Mouse (Mus musculus): Measurements from ENCODE around the gene Ptprg. TPM values are rescaled to one million over a fixed set of nuclear protein-coding genes. Genes with fewer than 3 reads are reported as not detected.

Gene Ptprg
- polyA plus RNA-seq, 1 experiment from 2014 or later = 38.5 TPM

GRCm38 (mm10) chr14:11718201-11718600 lies 164.9 kb downstream of the Ptprg start:
- Histone ChIP-seq H3K4me3 (ENCODE audit: low read length) (no peak overlapping the region), H3K27ac (ENCODE audit: low read depth, low read length) (no peak overlapping the region), H3K9ac (ENCODE audit: low read depth, low read length) (no peak overlapping the region), H3K4me1 (ENCODE audit: control insufficient read depth, insufficient read depth, low read depth, low read length) (peaks cover 9% of the 10 kb centered on the region; the same call in 1 of the 2 replicates), H3K27me3 (replicated peaks; ENCODE audit: control insufficient read depth, insufficient read depth, low read length) (no peaks in the 10 kb centered on the region), H3K4me2 (ENCODE audit: low read length) (no peak overlapping the region), H3K9me3 (ENCODE audit: control insufficient read depth, low read length) (no peaks in the 10 kb centered on the region), H3K36me3 (ENCODE audit: control insufficient read depth, insufficient read depth, low read length) (no peaks in the 10 kb centered on the region)
- no peak for ATAC-seq
- 85% methylated on average over 4 of the region's 4 CpGs for WGBS

- H3K9me3 ChIP-seq (ENCODE audit: control insufficient read depth, low read length) = no peaks in the 10 kb centered on the region
- H3K4me3 ChIP-seq (ENCODE audit: low read length) = no peak overlapping the region
- H3K27ac ChIP-seq (ENCODE audit: low read depth, low read length) = no peak overlapping the region
- H3K36me3 ChIP-seq (ENCODE audit: control insufficient read depth, insufficient read depth, low read length) = no peaks in the 10 kb centered on the region
- H3K4me1 ChIP-seq (ENCODE audit: control insufficient read depth, insufficient read depth, low read depth, low read length) = peaks cover 6% of the 10 kb centered on the region; the same call in 1 of the 2 replicates
- no peaks in the 10 kb centered on the region for H3K27me3 ChIP-seq (replicated peaks; ENCODE audit: control insufficient read depth, insufficient read depth, low read length)
- no peak for ATAC-seq
- H3K4me2 ChIP-seq (ENCODE audit: low read length) = no peak overlapping the region
- no peak overlapping the region for H3K9ac ChIP-seq (ENCODE audit: low read depth, low read length)
- 28% methylated on average over 7 of the region's 7 CpGs for WGBS
Observed at GRCm38 (mm10) chr14:11719259-11719658, 165.9 kb downstream of the Ptprg start.

- Histone ChIP-seq H3K27me3 (replicated peaks; ENCODE audit: control insufficient read depth, insufficient read depth, low read length) (no peaks in the 10 kb centered on the region), H3K9ac (ENCODE audit: low read depth, low read length) (no peak overlapping the region), H3K9me3 (ENCODE audit: control insufficient read depth, low read length) (no peaks in the 10 kb centered on the region), H3K27ac (ENCODE audit: low read depth, low read length) (no peak overlapping the region), H3K36me3 (ENCODE audit: control insufficient read depth, insufficient read depth, low read length) (no peaks in the 10 kb centered on the region; the same call in 1 of the 2 replicates), H3K4me3 (ENCODE audit: low read length) (no peak overlapping the region), H3K4me1 (ENCODE audit: control insufficient read depth, insufficient read depth, low read depth, low read length) (peaks cover 4% of the 10 kb centered on the region; the same call in 1 of the 2 replicates), H3K4me2 (ENCODE audit: low read length) (no peak overlapping the region)
- ATAC-seq = no peak
- WGBS = 32% methylated on average over 5 of the region's 5 CpGs
Observed at GRCm38 (mm10) chr14:11722101-11722500, 168.8 kb downstream of the Ptprg start.

GRCm38 (mm10) chr14:11723876-11724275 lies 170.5 kb downstream of the Ptprg start:
- peaks cover 4% of the 10 kb centered on the region; the same call in 1 of the 2 replicates for H3K4me1 ChIP-seq (ENCODE audit: control insufficient read depth, insufficient read depth, low read depth, low read length)
- H3K9me3 ChIP-seq (ENCODE audit: control insufficient read depth, low read length) = no peaks in the 10 kb centered on the region
- ATAC-seq = no peak
- no peak overlapping the region for H3K27ac ChIP-seq (ENCODE audit: low read depth, low read length)
- H3K27me3 ChIP-seq (replicated peaks; ENCODE audit: control insufficient read depth, insufficient read depth, low read length) = no peaks in the 10 kb centered on the region
- no peak overlapping the region for H3K4me3 ChIP-seq (ENCODE audit: low read length)
- no peaks in the 10 kb centered on the region; the same call in 1 of the 2 replicates for H3K36me3 ChIP-seq (ENCODE audit: control insufficient read depth, insufficient read depth, low read length)
- WGBS = 93% methylated on average over 7 of the region's 7 CpGs
- no peak overlapping the region for H3K9ac ChIP-seq (ENCODE audit: low read depth, low read length)
- H3K4me2 ChIP-seq (ENCODE audit: low read length) = no peak overlapping the region

GRCm38 (mm10) chr14:11731223-11731920 lies 178.0 kb downstream of the Ptprg start:
- H3K9ac ChIP-seq (ENCODE audit: low read depth, low read length) = no peak overlapping the region
- H3K36me3 ChIP-seq (ENCODE audit: control insufficient read depth, insufficient read depth, low read length) = no peaks in the 10 kb centered on the region
- no peak overlapping the region for H3K4me2 ChIP-seq (ENCODE audit: low read length)
- WGBS = 65% methylated on average over 7 of the region's 7 CpGs
- ATAC-seq = no peak
- no peak overlapping the region for H3K27ac ChIP-seq (ENCODE audit: low read depth, low read length)
- H3K4me3 ChIP-seq (ENCODE audit: low read length) = no peak overlapping the region
- no peaks in the 10 kb centered on the region for H3K27me3 ChIP-seq (replicated peaks; ENCODE audit: control insufficient read depth, insufficient read depth, low read length)
- no peaks in the 10 kb centered on the region for H3K4me1 ChIP-seq (ENCODE audit: control insufficient read depth, insufficient read depth, low read depth, low read length)
- H3K9me3 ChIP-seq (ENCODE audit: control insufficient read depth, low read length) = no peaks in the 10 kb centered on the region

GRCm38 (mm10) chr14:11732376-11732775 lies 179.0 kb downstream of the Ptprg start:
- Histone ChIP-seq H3K36me3 (ENCODE audit: control insufficient read depth, insufficient read depth, low read length) (no peaks in the 10 kb centered on the region), H3K9ac (ENCODE audit: low read depth, low read length) (no peak overlapping the region), H3K4me3 (ENCODE audit: low read length) (no peak overlapping the region), H3K4me2 (ENCODE audit: low read length) (no peak overlapping the region), H3K27me3 (replicated peaks; ENCODE audit: control insufficient read depth, insufficient read depth, low read length) (no peaks in the 10 kb centered on the region), H3K4me1 (ENCODE audit: control insufficient read depth, insufficient read depth, low read depth, low read length) (no peaks in the 10 kb centered on the region), H3K27ac (ENCODE audit: low read depth, low read length) (no peak overlapping the region), H3K9me3 (ENCODE audit: control insufficient read depth, low read length) (no peaks in the 10 kb centered on the region)
- no peak for ATAC-seq

GRCm38 (mm10) chr14:11743726-11744125 lies 190.4 kb downstream of the Ptprg start:
- H3K9me3 ChIP-seq (ENCODE audit: control insufficient read depth, low read length) = no peaks in the 10 kb centered on the region
- H3K9ac ChIP-seq (ENCODE audit: low read depth, low read length) = no peak overlapping the region
- no peak overlapping the region for H3K4me2 ChIP-seq (ENCODE audit: low read length)
- H3K4me1 ChIP-seq (ENCODE audit: control insufficient read depth, insufficient read depth, low read depth, low read length) = no peaks in the 10 kb centered on the region
- 84% methylated on average over 1 of the region's 1 CpGs for WGBS
- H3K27ac ChIP-seq (ENCODE audit: low read depth, low read length) = no peak overlapping the region
- H3K36me3 ChIP-seq (ENCODE audit: control insufficient read depth, insufficient read depth, low read length) = no peaks in the 10 kb centered on the region
- no peak for ATAC-seq
- H3K4me3 ChIP-seq (ENCODE audit: low read length) = no peak overlapping the region
- H3K27me3 ChIP-seq (replicated peaks; ENCODE audit: control insufficient read depth, insufficient read depth, low read length) = no peaks in the 10 kb centered on the region

GRCm38 (mm10) chr14:11752678-11753077 lies 199.3 kb downstream of the Ptprg start:
- no peak for ATAC-seq
- Histone ChIP-seq H3K36me3 (ENCODE audit: control insufficient read depth, insufficient read depth, low read length) (no peaks in the 10 kb centered on the region), H3K4me3 (ENCODE audit: low read length) (no peak overlapping the region), H3K9me3 (ENCODE audit: control insufficient read depth, low read length) (no peaks in the 10 kb centered on the region), H3K27me3 (replicated peaks; ENCODE audit: control insufficient read depth, insufficient read depth, low read length) (no peaks in the 10 kb centered on the region), H3K4me2 (ENCODE audit: low read length) (no peak overlapping the region), H3K4me1 (ENCODE audit: control insufficient read depth, insufficient read depth, low read depth, low read length) (peaks cover 8% of the 10 kb centered on the region), H3K27ac (ENCODE audit: low read depth, low read length) (no peak overlapping the region), H3K9ac (ENCODE audit: low read depth, low read length) (no peak overlapping the region)
- 68% methylated on average over 8 of the region's 8 CpGs for WGBS

- H3K9ac ChIP-seq (ENCODE audit: low read depth, low read length) = no peak overlapping the region
- peaks cover 8% of the 10 kb centered on the region for H3K4me1 ChIP-seq (ENCODE audit: control insufficient read depth, insufficient read depth, low read depth, low read length)
- H3K27ac ChIP-seq (ENCODE audit: low read depth, low read length) = no peak overlapping the region
- no peaks in the 10 kb centered on the region for H3K27me3 ChIP-seq (replicated peaks; ENCODE audit: control insufficient read depth, insufficient read depth, low read length)
- H3K36me3 ChIP-seq (ENCODE audit: control insufficient read depth, insufficient read depth, low read length) = no peaks in the 10 kb centered on the region
- H3K9me3 ChIP-seq (ENCODE audit: control insufficient read depth, low read length) = no peaks in the 10 kb centered on the region
- ATAC-seq = no peak
- H3K4me3 ChIP-seq (ENCODE audit: low read length) = no peak overlapping the region
- H3K4me2 ChIP-seq (ENCODE audit: low read length) = no peak overlapping the region
- WGBS = 89% methylated on average over 4 of the region's 4 CpGs
Observed at GRCm38 (mm10) chr14:11754656-11755055, 201.3 kb downstream of the Ptprg start.
